Comparison of ENCODE assay signal across 12 mouse cellular contexts in the genomic region with DNA sequence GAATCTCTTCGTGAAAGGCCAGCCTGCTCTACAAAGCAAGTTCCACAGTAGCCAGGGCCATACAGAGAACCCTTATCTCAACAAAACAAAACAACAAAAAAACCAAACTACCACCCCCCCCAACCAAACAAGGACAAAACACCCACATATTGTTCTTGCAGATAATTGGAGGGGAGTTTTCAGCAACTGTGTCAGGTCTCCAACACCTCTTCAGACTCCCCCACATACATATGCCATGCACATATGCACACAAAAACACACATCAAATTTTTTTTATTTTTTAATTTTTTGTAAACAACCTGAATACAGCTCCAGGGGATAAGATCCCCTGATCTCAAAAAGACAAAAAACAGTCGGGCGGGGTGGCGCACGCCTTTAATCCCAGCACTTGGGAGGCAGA. TPM values are rescaled to one million over a fixed set of nuclear protein-coding genes. Genes with fewer than 3 reads are reported as not detected.
DNase-seq lines count a peak whose midpoint lies in the region; ATAC-seq lines count a peak whose summit lies in the region.
"Had no signal": no experiment of that assay in that cellular context is flagged by ENCODE, and none has a peak within 500 bp of the region (broad histone marks: within the 10 kb centered on the region; RNA-seq: fewer than 3 reads in every experiment).

No protein-coding gene starts in this region.

- no peak overlapping the region for H3K4me3 ChIP-seq in kidney, embryonic 15.5 days (replicated peaks)
- H3K4me3 ChIP-seq in kidney, embryonic 16.5 days (ENCODE audit: low read length): no peak overlapping the region
- H3K4me3 ChIP-seq in embryonic facial prominence, embryonic 10.5 days: peak overlapping the region; percentile 64; the same call in 1 of the 2 replicates
- H3K4me3 ChIP-seq in hindbrain, embryonic 13.5 days: 0 out of 2 replicates have a peak overlapping the region, but pooled peaks have one; percentile 3
- peak overlapping the region; percentile 4; the same call in 1 of the 2 replicates for H3K4me3 ChIP-seq in midbrain, embryonic 14.5 days (replicated peaks; ENCODE audit: low read depth, low read length)

- H3K4me2 ChIP-seq in kidney, embryonic 15.5 days: 0 out of 2 replicates have a peak overlapping the region, but pooled peaks have one; percentile 49
- no peak overlapping the region; the same call in 1 of the 2 replicates for H3K4me2 ChIP-seq in kidney, embryonic 16.5 days (replicated peaks; ENCODE audit: low read depth, low read length)
- H3K4me2 ChIP-seq in hindbrain, embryonic 13.5 days: peak overlapping the region; percentile 86
- peak overlapping the region; percentile 82 for H3K4me2 ChIP-seq in midbrain, embryonic 14.5 days (ENCODE audit: low read length)

- H3K9ac ChIP-seq in kidney, embryonic 15.5 days: no peak overlapping the region
- no peak overlapping the region for H3K9ac ChIP-seq in kidney, embryonic 16.5 days (replicated peaks; ENCODE audit: low read length)
- H3K9ac ChIP-seq in hindbrain, embryonic 13.5 days: no peak overlapping the region
- no peak overlapping the region for H3K9ac ChIP-seq in midbrain, embryonic 14.5 days (replicated peaks; ENCODE audit: low read length)

- H3K27ac ChIP-seq in kidney, embryonic 15.5 days: no peak overlapping the region
- no peak overlapping the region for H3K27ac ChIP-seq in kidney, embryonic 16.5 days (ENCODE audit: low read length)
- no peak overlapping the region for H3K27ac ChIP-seq in embryonic facial prominence, embryonic 10.5 days (replicated peaks)
- no peak overlapping the region for H3K27ac ChIP-seq in hindbrain, embryonic 13.5 days
- H3K27ac ChIP-seq in midbrain, embryonic 14.5 days (replicated peaks; ENCODE audit: low read depth, low read length): no peak overlapping the region
- H3K27ac ChIP-seq: stomach, postnatal 0 days had no signal

- no peak for ATAC-seq in kidney, embryonic 15.5 days (replicated peaks; ENCODE audit: low FRiP score)
- ATAC-seq in kidney, embryonic 16.5 days (ENCODE audit: low FRiP score, low TSS enrichment): no peak
- ATAC-seq in hindbrain, embryonic 13.5 days (ENCODE audit: low FRiP score): no peak
- no peak for ATAC-seq in midbrain, embryonic 14.5 days (ENCODE audit: low FRiP score, low TSS enrichment)
- ATAC-seq: CD4-positive, CD25-positive, alpha-beta regulatory T cell, adult 4 months had no signal

- H3K27me3 ChIP-seq in kidney, embryonic 15.5 days: no peaks in the 10 kb centered on the region
- no peaks in the 10 kb centered on the region for H3K27me3 ChIP-seq in kidney, embryonic 16.5 days (ENCODE audit: insufficient read depth, low read length)
- no peaks in the 10 kb centered on the region for H3K27me3 ChIP-seq in embryonic facial prominence, embryonic 10.5 days (replicated peaks; ENCODE audit: low read depth, poor library complexity, severe bottlenecking)
- H3K27me3 ChIP-seq in hindbrain, embryonic 13.5 days: no peaks in the 10 kb centered on the region
- no peaks in the 10 kb centered on the region for H3K27me3 ChIP-seq in midbrain, embryonic 14.5 days (ENCODE audit: control insufficient read depth, insufficient read depth, low read length)

- DNase-seq in embryonic facial prominence, embryonic 10.5 days (ENCODE audit: low spot score): no peak
- DNase-seq in midbrain, embryonic 14.5 days: no peak
- no peak for DNase-seq in spleen, postnatal 14 days (ENCODE audit: low spot score in 2 of 2)
- no peak for DNase-seq in cerebellum, adult 8-10 months
- DNase-seq: gastrocnemius, postnatal 14 days; kidney, adult 11 months; right cerebral cortex, postnatal 4 days had no signal

- no peaks in the 10 kb centered on the region; the same call in 1 of the 2 replicates for H3K36me3 ChIP-seq in kidney, embryonic 15.5 days
- H3K36me3 ChIP-seq in kidney, embryonic 16.5 days (ENCODE audit: insufficient read depth, low read length): no peaks in the 10 kb centered on the region
- peaks cover 23% of the 10 kb centered on the region for H3K36me3 ChIP-seq in embryonic facial prominence, embryonic 10.5 days (replicated peaks)
- no peaks in the 10 kb centered on the region for H3K36me3 ChIP-seq in hindbrain, embryonic 13.5 days
- no peaks in the 10 kb centered on the region for H3K36me3 ChIP-seq in midbrain, embryonic 14.5 days (ENCODE audit: control insufficient read depth, insufficient read depth, low read length)

- H3K4me1 ChIP-seq in kidney, embryonic 15.5 days: peaks cover 41% of the 10 kb centered on the region
- peaks cover 21% of the 10 kb centered on the region for H3K4me1 ChIP-seq in kidney, embryonic 16.5 days (ENCODE audit: insufficient read depth, low read length)
- H3K4me1 ChIP-seq in embryonic facial prominence, embryonic 10.5 days: peaks cover 32% of the 10 kb centered on the region
- H3K4me1 ChIP-seq in hindbrain, embryonic 13.5 days (replicated peaks): peaks cover 56% of the 10 kb centered on the region
- peaks cover 29% of the 10 kb centered on the region for H3K4me1 ChIP-seq in midbrain, embryonic 14.5 days (ENCODE audit: control insufficient read depth, insufficient read depth, low read length)

- no peaks in the 10 kb centered on the region for H3K9me3 ChIP-seq in kidney, embryonic 15.5 days (replicated peaks)
- no peaks in the 10 kb centered on the region for H3K9me3 ChIP-seq in kidney, embryonic 16.5 days (ENCODE audit: low read length)
- H3K9me3 ChIP-seq in embryonic facial prominence, embryonic 10.5 days: no peaks in the 10 kb centered on the region
- H3K9me3 ChIP-seq in hindbrain, embryonic 13.5 days: no peaks in the 10 kb centered on the region
- H3K9me3 ChIP-seq in midbrain, embryonic 14.5 days (ENCODE audit: control insufficient read depth, low read length): no peaks in the 10 kb centered on the region

- WGBS in kidney, embryonic 15.5 days: 89% methylated on average over 5 of the region's 5 CpGs
- 92% methylated on average over 5 of the region's 5 CpGs for WGBS in kidney, embryonic 16.5 days
- 93% methylated on average over 5 of the region's 5 CpGs for WGBS in embryonic facial prominence, embryonic 10.5 days
- 79% methylated on average over 5 of the region's 5 CpGs for WGBS in hindbrain, embryonic 13.5 days
- WGBS in midbrain, embryonic 14.5 days: 87% methylated on average over 5 of the region's 5 CpGs

RNA-seq across cellular contexts. Expression of gene Polr2a, which starts 4.2 kb away (rescaled TPM):
- polyA plus RNA-seq in kidney, embryonic 15.5 days (2015; fragmentation: Nextera tagmentation; extraction: Ambion mirVana): 29.9 and 31.1 TPM in 2 replicates
- polyA plus RNA-seq in kidney, embryonic 16.5 days (2015; fragmentation: Nextera tagmentation; extraction: Ambion mirVana): 28.3 and 33.6 TPM in 2 replicates
- polyA plus RNA-seq in embryonic facial prominence, embryonic 10.5 days (2016; fragmentation: Nextera tagmentation; extraction: Ambion mirVana): 31.3 and 34.9 TPM in 2 replicates
- polyA plus RNA-seq in hindbrain, embryonic 13.5 days (2015; fragmentation: Nextera tagmentation; extraction: Ambion mirVana): 18.8 and 20.4 TPM in 2 replicates
- 20.0 and 30.7 TPM in 2 replicates for polyA plus RNA-seq in midbrain, embryonic 14.5 days (2014; fragmentation: Nextera tagmentation; extraction: Ambion mirVana)

RNA-seq across cellular contexts. Expression of gene Slc35g3, which starts 7.5 kb away (rescaled TPM):
- polyA plus RNA-seq in kidney, embryonic 15.5 days (2015; fragmentation: Nextera tagmentation; extraction: Ambion mirVana): 0.27 and 0.36 TPM in 2 replicates
- 0.25 and 0.64 TPM in 2 replicates for polyA plus RNA-seq in kidney, embryonic 16.5 days (2015; fragmentation: Nextera tagmentation; extraction: Ambion mirVana)
- 0.12 TPM in 1 of 2 replicates, not detected in the other for polyA plus RNA-seq in embryonic facial prominence, embryonic 10.5 days (2016; fragmentation: Nextera tagmentation; extraction: Ambion mirVana)
- 0.35 and 0.87 TPM in 2 replicates for polyA plus RNA-seq in hindbrain, embryonic 13.5 days (2015; fragmentation: Nextera tagmentation; extraction: Ambion mirVana)
- 0.14 TPM in 1 of 2 replicates, not detected in the other for polyA plus RNA-seq in midbrain, embryonic 14.5 days (2014; fragmentation: Nextera tagmentation; extraction: Ambion mirVana)
- polyA plus RNA-seq: CD4-positive, CD25-positive, alpha-beta regulatory T cell, adult 4 months; stomach, postnatal 0 days had no signal

RNA-seq across cellular contexts. Expression of gene Zbtb4, which starts 11.5 kb away (rescaled TPM):
- 1.9 and 2.8 TPM in 2 replicates for polyA plus RNA-seq in kidney, embryonic 15.5 days (2015; fragmentation: Nextera tagmentation; extraction: Ambion mirVana)
- polyA plus RNA-seq in kidney, embryonic 16.5 days (2015; fragmentation: Nextera tagmentation; extraction: Ambion mirVana): 2.9 TPM in 2 replicates
- 0.55 and 1.0 TPM in 2 replicates for polyA plus RNA-seq in embryonic facial prominence, embryonic 10.5 days (2016; fragmentation: Nextera tagmentation; extraction: Ambion mirVana)
- 3.2 TPM in 2 replicates for polyA plus RNA-seq in hindbrain, embryonic 13.5 days (2015; fragmentation: Nextera tagmentation; extraction: Ambion mirVana)
- 3.8 and 4.2 TPM in 2 replicates for polyA plus RNA-seq in midbrain, embryonic 14.5 days (2014; fragmentation: Nextera tagmentation; extraction: Ambion mirVana)

RNA-seq across cellular contexts. Expression of gene Chrnb1, which starts 41.5 kb away (rescaled TPM):
- 11.4 and 12.3 TPM in 2 replicates for polyA plus RNA-seq in kidney, embryonic 15.5 days (2015; fragmentation: Nextera tagmentation; extraction: Ambion mirVana)
- 12.9 and 13.8 TPM in 2 replicates for polyA plus RNA-seq in kidney, embryonic 16.5 days (2015; fragmentation: Nextera tagmentation; extraction: Ambion mirVana)
- polyA plus RNA-seq in embryonic facial prominence, embryonic 10.5 days (2016; fragmentation: Nextera tagmentation; extraction: Ambion mirVana): 1.4 and 2.3 TPM in 2 replicates
- polyA plus RNA-seq in hindbrain, embryonic 13.5 days (2015; fragmentation: Nextera tagmentation; extraction: Ambion mirVana): 1.5 and 2.6 TPM in 2 replicates
- 0.80 and 1.3 TPM in 2 replicates for polyA plus RNA-seq in midbrain, embryonic 14.5 days (2014; fragmentation: Nextera tagmentation; extraction: Ambion mirVana)

RNA-seq across cellular contexts. Expression of gene Fgf11, which starts 47.4 kb away (rescaled TPM):
- polyA plus RNA-seq in kidney, embryonic 15.5 days (2015; fragmentation: Nextera tagmentation; extraction: Ambion mirVana): 2.0 and 2.5 TPM in 2 replicates
- polyA plus RNA-seq in kidney, embryonic 16.5 days (2015; fragmentation: Nextera tagmentation; extraction: Ambion mirVana): 2.6 and 3.0 TPM in 2 replicates
- polyA plus RNA-seq in embryonic facial prominence, embryonic 10.5 days (2016; fragmentation: Nextera tagmentation; extraction: Ambion mirVana): 0.91 and 0.93 TPM in 2 replicates
- 4.8 and 5.5 TPM in 2 replicates for polyA plus RNA-seq in hindbrain, embryonic 13.5 days (2015; fragmentation: Nextera tagmentation; extraction: Ambion mirVana)
- 3.2 and 3.6 TPM in 2 replicates for polyA plus RNA-seq in midbrain, embryonic 14.5 days (2014; fragmentation: Nextera tagmentation; extraction: Ambion mirVana)
- polyA plus RNA-seq: CD4-positive, CD25-positive, alpha-beta regulatory T cell, adult 4 months had no signal

Comparison
In these comparisons a context has a peak if more than half of its experiments do, and no peak if none do; other contexts are left out.
1. H3K4me3 ChIP-seq: peak in embryonic facial prominence, embryonic 10.5 days (single experiment), hindbrain, embryonic 13.5 days (single experiment) and midbrain, embryonic 14.5 days (single experiment); none in kidney, embryonic 15.5 days (single experiment) and kidney, embryonic 16.5 days (single experiment).